Mouse (Mus musculus): ENCODE data around the gene Cfap73.

The Cfap73 gene

DNA sequence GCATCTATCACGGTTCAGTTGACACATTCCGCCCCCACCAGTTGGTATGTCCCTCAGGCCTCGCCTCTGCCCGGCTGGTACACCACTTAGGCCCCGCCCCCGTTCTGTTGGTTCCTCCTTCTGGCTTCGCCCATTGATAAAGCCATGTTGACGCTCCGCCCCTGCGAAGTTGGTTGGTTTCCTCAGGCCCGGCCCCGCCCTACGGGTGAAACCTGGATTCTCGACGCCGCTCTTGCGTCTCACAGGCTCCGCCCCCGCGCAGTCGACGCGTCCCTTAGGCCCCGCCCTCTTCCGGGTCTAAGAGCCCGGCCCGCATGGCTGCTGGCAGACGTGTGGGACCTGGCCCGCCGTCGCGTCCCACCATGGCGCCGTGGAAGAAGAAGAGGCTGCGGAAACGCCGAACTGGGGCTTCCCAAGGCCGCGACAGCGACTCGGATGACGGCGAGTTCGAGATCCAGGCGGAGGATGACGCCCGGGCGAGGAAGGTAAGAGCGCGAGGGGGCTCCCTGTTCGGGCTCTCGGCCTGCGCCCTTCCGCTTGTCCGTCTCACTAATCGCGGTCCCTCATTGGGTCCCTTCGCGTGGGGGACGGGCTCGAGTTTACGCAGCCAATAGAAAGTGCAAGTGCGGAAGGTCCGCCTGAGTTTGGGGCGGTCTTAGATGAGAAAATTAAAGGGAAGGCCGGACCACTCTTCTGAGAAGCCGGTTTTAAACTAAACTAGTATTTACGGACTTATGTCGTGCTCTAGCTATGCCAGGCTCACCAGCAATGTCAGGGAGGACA lies 21.0 kb downstream of the Cfap73 start:
- DNase-seq (ENCODE audit: extremely low read depth, low read depth, low spot score) = peak; percentile 94

DNA sequence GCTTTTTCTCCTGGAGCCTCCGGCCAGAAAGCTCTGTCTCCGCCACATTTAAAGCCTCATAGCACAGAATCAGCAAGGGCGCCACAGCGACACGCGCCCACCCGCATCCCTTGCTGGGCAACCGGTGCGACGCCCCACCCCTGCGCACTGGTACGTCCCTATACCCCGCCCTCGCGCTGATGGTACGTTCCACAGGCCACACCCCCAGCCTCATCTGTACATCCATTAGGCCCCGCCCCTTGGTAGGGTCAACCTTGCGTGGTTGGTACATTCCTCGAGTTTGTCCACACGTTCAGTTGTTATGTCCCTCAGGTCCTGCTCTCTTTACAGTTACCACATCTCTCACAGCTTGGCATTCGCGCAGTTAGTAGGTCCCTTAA lies 21.6 kb downstream of the Cfap73 start, which contains the start of the genes Rita1 and Ddx54:
Gene Rita1, minus strand, starts transcription at position 148 of the 380 bp plus-strand sequence.
Gene Ddx54, plus strand, starts transcription at position 298 of the 380 bp plus-strand sequence.
- no peak for DNase-seq (ENCODE audit: extremely low read depth, low read depth, low spot score)

DNA sequence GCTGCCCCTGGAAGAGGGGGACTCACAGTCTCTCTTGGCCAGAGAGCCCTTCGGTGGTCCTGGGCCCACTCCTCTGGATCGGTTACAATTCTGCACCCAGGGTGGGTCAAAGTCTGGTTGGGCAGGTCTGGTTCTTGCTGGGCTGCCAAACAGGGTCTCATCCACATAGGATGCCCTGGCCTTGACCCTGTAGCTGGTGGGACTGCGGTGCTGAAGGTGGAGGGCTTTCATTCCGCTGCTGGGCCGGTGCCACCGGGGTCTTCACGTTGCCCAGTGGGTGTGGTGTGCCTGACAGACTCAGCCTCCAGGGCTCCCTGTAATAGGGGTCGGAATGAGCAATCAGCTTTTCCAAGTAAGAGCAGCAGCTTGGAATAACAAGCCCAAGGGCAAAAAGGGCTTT lies 22.6 kb downstream of the Cfap73 start:
- no peak for DNase-seq (ENCODE audit: extremely low read depth, low read depth, low spot score)

DNA sequence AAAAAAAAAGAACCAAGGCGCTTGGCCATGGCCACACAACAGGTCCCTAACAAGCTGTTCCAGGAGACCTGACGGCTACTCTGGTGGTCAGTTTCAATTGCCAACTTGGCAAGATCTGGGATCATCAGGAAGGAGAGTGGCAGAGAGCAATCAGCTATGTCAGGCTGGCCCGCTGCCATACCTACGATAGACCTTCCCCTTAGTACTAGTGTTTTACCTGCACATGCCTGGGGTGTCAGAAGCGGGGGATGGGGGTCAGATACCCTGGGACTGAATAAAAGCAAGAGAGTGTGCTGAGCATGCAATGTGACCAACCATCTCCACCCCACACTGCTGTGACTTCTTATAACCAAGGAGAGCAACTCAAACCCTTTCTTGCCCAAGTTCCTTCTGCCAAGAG lies 23.1 kb downstream of the Cfap73 start:
- no peak for DNase-seq (ENCODE audit: extremely low read depth, low read depth, low spot score)

DNA sequence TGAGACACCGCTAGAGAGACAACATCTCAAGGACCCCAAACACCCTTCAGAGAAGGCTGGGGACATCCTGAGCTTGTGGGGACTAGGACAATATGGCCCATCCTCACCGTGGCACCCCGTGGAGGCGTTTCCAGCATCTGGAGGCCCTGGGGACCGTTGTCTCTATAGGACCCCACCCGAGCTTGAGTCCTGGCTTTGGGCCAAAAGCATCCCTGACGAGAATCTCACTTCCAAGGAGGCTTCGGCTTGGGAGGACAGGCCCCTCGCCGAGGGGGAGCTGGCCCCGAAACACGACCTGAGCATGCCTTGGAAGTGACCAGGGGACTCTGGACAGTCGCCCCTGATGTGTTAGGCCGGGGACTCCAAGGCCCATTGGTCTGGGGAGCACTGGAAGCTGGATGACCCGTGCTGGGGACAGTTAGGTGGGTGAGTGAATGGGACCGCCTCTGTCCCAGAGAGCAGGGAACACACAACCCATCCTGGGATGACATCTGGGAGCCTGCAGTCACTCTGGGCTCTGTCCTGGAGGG lies 24.7 kb downstream of the Cfap73 start:
- no peak for DNase-seq (ENCODE audit: extremely low read depth, low read depth, low spot score)

DNA sequence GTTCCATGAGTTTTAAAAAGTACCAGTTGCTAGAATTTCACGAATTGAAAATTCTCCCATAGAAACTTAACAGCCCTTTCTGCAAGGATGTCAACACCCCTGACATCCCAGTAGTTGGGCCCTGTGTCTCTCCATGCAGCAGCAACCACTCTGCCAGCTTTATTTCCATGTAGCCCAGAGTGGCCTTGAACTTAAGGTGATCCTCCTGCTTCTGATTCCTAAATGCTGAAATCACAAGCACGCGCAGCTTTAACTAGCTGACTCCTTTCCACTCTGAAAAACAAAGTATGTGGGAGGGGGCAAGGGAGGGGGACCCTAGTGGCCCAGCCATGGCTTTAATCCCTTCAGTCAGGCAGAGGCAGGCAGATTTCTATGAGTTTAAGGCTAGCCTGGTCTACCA lies 26.7 kb downstream of the Cfap73 start:
- DNase-seq (ENCODE audit: extremely low read depth, low read depth, low spot score) = no peak

DNA sequence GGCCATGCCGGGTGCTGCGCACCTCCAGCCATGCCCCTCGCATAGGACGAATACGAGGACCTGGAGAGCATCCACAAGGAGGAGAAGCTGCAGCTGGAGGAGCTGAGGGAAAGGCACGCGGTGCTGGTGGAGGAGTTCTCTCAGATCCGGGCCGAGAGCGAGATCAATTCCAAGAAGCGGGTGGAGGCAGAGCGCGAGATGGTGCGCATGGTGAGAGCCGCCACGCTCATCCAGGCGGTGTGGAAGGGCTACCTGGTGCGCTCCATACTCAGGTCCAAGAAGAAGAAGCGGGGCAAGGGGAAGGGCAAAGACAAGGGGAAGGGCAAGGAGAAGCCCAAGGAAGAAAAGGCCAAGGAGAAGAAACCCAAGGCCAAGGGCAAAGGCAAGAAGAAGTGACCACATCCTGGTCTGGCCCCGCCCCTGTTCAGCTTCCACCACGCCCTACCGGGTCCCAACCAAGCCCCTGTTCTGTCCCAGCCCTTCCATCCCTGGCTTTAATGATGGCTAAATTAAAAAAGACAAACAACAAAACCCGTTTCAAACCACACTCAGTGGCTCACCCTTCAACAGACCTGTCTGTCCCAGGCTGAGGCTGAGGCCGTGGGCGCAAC lies 27.3 kb downstream of the Cfap73 start:
- no peak for DNase-seq (ENCODE audit: extremely low read depth, low read depth, low spot score)

DNA sequence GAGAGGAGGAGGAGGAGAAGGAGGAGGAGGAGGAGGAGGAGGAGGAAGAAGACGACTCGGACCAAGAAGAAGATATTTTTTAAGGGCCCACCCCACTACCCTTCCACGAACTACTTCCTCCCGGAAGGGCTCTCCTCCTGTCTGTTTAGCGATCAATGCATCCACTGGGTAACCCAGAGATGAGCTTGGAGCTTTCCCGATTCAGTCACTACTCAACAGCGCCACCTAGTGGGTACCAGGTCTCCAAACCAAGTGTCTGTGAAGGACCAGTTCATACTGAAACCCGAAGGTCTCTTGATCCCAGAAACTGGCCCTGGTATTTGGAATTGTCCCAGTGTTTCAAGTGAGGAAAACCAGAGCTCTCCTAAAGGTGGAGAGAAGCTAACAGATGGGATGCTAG lies 28.3 kb downstream of the Cfap73 start:
- no peak for DNase-seq (ENCODE audit: extremely low read depth, low read depth, low spot score)

DNA sequence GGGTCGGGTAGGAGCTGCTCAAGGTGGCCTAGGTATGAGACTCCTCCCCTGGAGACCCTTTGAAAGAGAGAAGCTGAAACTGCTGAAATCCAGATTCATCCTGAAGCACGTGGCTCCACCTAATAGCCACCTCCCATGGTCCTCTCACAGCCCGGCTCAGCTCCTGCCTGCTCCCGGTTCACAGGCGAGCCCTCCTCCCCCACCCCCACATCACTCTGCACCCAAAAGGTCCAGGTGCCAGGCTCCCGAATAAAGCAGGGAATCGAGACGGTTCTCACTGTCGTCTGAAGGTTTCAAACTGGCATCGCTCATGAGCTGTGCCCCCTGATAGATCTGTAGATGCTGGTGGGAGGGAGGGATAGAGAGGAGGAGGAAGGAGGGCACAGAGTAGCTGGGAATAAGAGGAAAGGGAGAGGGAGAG lies 28.8 kb downstream of the Cfap73 start:
- no peak for DNase-seq (ENCODE audit: extremely low read depth, low read depth, low spot score)

DNA sequence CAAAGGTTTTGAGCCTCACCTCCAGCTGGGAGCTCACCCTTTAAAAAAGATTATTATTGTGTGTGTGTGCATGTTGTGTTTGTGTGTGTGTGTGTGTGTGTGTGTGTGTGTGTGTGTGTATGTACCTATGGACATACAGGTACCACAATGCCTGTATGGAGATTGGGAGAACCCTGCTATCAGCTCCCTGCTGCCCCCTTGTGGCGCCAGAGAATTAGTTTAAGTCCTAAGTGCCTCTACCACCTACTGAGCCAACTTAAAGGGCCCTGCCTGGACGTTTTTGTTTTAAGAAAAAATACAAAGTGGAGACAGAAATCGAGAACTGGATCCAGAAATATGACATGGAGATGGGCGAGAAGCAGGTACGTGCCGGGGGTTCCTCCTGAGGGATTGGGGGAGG lies 29.2 kb downstream of the Cfap73 start:
- no peak for DNase-seq (ENCODE audit: extremely low read depth, low read depth, low spot score)

DNA sequence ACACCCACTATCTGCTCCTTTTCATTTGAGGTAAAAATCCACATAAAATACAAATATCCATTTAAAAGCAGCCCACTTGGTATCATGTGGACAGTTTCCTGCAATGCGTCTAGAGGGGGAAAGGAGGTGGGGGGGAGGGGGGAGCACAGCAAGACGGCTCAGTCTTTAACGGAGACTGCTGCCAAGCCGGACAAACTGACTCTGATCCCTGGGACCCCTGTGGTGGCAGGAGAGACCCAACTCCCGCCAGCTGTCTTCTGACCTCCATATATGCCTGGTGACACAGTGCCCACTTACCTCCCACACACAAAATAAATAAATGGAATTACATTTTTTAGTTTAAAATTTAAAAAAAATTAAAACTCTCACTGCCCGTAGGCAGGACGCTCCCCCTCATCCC lies 30.5 kb downstream of the Cfap73 start:
- DNase-seq (ENCODE audit: extremely low read depth, low read depth, low spot score) = no peak

DNA sequence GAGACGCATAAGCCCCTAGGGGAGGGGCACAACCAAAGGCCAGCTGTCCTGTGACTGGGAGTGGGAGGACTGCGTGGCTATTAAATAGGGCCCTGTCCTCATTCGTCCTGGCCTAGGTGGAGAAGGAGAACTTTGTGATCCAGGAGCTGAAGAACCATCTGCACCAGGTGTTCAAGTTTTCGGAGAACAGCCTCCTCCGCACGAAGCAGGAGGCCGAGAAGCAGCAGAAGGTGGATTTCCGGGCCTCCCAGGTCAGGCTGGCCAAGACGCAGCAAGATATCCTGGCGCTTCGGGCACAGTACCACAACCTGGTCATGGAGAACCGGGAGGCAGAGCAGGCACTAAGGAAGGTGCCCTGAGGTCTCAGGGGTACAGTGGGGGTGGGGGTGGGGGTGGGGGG lies 31.8 kb downstream of the Cfap73 start:
- no peak for DNase-seq (ENCODE audit: extremely low read depth, low read depth, low spot score)

DNA sequence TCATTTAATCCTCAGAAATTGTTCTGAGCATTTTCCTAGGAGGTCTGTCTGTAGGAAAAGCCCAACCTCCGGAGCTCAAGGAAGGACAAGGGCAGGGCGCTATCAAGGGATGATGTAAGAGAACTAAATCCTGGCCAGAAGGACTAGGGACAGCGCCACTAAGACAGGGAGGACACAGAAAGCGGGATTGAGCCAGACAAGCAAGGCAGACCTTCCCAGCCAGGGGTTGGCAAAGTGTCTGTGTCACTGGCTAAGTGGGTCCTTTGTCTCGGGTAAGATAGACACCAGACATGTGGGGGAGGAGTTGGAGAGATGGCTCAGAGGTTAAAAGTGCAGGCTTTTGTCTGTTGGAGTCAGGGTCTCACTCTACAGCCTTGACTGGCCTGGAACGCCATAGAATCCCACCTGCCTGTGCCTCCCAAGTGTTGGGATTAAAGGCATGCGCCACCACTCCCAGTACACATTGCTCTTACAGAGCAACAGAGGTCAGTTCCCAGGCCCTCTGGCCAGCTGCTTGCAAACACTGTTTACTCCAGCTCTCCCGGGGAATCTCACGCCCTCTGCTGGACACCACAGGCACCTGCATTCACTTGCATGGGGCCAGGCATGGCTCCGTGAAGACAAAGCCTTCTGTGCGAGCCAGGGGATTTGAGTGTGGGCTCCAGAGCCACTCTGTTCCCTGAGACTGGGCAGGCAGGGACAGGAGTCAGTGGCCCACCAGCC lies 32.9 kb downstream of the Cfap73 start:
- no peak for DNase-seq (ENCODE audit: extremely low read depth, low read depth, low spot score)

DNA sequence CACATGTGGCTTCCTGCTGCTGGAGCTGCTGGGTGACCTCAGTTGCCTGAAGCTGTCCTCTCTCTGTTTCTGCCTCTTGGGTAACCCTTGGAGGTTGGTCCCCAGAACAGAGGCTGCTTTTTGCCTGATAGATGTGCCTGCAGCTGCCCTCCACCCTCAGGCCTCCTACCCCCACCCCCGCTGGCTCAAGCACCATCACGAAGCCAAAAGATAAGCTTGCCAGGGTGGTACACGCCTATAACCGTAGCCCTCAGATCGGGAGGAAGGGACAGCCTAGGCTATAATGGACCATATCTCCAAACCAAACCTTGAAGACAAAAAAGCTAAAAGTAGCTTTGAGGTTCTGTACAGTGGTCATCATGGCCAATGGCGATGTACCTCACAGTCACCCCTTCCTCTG lies 34.4 kb downstream of the Cfap73 start:
- no peak for DNase-seq (ENCODE audit: extremely low read depth, low read depth, low spot score)

DNA sequence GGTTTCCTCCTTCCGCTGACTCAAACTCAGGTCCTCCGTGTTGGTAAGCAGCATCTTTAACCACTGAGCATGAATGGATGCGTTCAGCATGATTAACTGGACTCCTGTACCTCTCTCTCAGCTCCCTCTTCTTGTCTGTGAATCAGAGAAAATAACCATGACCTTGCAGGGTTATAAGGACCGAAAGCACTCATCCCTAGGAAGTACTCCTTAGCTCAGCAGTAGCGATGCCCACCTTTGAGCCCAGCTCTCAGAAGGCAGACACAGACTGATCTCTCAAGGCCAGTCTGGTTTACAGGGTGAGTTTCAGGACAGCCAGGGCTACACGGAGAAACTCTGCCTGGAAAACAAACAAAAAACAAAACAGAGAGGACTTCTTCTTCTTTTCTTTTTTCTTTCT lies 39.5 kb downstream of the Cfap73 start:
- DNase-seq (ENCODE audit: extremely low read depth, low read depth, low spot score) = no peak

DNA sequence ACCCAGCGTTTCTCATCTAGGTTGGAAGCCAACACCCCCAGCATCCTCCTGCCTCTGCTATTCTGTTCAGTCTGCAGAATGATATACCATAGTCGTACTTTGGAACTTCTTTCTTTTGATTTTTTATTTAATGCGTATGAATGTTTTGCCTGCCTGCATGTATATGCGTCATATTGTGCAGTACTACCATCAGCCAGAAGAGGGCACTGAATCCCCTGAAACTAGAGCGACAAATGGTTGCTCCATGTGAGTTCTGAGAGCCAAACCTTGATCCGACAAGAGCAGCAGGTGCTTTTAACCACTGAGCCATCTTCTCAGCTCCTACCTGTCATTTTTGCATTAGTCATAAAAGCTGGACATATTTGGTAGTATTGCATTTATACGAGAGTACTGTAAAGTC lies 41.9 kb downstream of the Cfap73 start:
- no peak for DNase-seq (ENCODE audit: extremely low read depth, low read depth, low spot score)

DNA sequence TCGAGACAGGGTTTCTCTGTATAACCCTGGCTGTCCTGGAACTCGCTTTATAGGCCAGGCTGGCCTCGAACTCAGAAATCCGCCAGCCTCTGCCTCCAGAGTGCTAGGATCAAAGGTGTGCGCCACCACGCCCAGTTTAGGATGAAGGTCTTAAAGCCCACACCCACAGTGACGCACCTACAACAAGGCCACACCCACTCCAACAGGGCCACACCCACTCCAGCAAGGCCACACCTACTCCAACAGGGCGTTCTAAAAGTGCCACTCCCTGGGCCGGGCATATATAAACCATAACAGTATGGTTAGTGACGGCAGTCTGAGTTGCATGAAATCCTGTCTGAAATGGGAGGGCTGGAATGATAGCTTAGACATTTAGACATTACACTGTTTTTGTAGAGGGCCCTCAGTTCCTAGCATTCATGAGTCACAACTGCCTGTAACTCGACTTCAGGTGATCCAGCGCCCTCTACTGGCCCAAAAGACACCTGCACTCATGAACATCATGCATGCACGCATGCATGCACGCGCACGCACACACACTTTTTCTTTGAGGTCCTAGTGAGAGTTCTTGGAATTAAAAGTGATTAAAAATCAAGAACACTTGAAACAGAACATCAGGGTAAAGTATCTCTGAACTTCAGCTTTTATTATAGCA lies 43.6 kb downstream of the Cfap73 start:
- no peak for DNase-seq (ENCODE audit: extremely low read depth, low read depth, low spot score)

DNA sequence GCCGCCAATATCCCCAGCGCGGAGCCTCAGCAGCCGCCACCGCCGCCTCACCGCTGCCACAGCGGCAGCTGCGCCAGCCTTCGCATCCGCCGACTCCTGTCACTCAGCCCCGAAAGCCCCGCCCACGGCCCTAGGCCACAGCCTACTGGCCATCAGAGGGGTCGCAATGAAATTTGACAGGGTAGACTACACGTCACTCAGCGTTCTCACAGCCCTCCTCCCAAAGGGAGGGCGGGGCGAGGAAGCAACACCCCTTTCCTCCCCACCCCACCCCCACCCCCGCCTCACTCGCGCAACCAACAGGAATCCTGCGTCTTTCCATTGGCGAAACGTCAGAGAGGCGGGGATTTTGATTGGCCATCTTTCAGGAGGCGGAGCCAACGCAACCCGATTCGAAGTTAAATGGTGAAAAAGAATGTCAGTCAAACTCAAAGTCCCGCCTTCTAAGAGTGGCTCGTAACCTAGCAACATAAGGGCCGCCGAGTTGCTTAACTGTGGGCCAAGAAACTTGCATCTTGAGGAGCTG lies 45.4 kb downstream of the Cfap73 start, which contains the start of the genes Tpcn1 and Iqcd:
Gene Tpcn1, minus strand, starts transcription at position 105 of the 526 bp plus-strand sequence.
Gene Iqcd, plus strand, starts transcription at position 448 of the 526 bp plus-strand sequence.
- no peak for DNase-seq (ENCODE audit: extremely low read depth, low read depth, low spot score)

DNA sequence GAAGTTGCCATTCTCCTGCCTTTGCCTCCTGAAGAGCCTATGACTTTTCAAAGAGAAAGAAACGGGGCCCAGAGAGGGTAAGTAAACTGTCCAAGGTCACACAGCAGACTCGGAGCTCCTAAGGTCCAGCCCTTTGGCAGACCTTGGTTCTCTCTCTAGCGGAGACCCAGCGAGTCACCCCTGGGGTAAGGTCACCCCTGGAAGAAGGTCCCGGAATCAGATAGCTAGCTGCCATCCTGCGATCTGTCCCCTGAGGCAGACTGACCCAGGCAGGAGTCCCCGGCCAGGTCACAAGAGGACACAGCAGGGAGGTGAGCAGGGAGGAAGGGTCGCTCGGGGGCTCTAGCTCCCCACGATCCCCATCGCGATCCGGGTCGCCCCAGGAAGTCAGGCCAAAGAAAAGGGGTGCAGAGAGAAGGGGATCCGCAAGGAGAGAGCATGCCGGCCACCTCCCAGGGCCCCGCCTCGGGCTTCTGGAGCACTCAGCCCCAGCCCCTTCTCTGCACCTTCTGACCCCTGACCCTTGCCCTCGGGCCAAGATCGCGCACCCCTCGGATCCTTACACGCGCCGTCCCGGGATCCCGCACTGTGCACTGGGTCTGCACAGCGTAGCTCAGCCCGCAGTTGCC lies 46.0 kb downstream of the Cfap73 start:
- no peak for DNase-seq (ENCODE audit: extremely low read depth, low read depth, low spot score)

DNA sequence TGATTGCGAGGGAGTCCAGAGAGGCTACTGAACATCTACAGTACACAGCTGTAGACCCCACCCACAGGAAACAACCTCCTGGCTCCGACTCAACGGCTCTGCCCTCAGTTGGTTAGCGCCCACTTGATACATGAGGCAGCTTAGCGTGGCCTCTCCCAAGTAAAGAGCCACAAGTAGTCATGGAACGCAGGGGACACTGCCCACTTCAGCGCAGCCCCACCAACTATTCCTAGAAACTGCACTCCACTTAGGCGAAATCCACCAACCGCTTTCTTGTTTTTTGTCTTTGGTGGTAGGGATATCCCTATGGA lies 46.5 kb downstream of the Cfap73 start:
- DNase-seq (ENCODE audit: extremely low read depth, low read depth, low spot score) = no peak
